Mouse (Mus musculus) forebrain, embryonic 14.5 days (tissue): ENCODE data around the gene Pitpnm1. TPM values are rescaled to one million over a fixed set of nuclear protein-coding genes. Genes with fewer than 3 reads are reported as not detected.

Source experiments
- ATAC-seq: fragments of 200-750 bp; cut with Nextera tagmentation; 2 replicates; pipeline ENCODE4 v1.8.0; 2017; ENCODE audit warnings: mild to moderate bottlenecking, moderate library complexity
- DNase-seq: peaks from one replicate; pipeline ENCODE4 v3.0.0-alpha.2; 2015; ENCODE audit warnings: low spot score
- H3K27ac ChIP-seq: fragments of 300-500 bp; sonication (generic); 2 replicates; pipeline ENCODE4 v1.5.1; 2014; ENCODE audit warnings: low read depth, mild to moderate bottlenecking, control low read depth, low read length, moderate library complexity
- H3K27me3 ChIP-seq: fragments of 300-500 bp; sonication (generic); replicated peaks from 2 replicates; pipeline ENCODE4 v1.6.1; 2014; ENCODE audit warnings: low read length, control low read depth, mixed read lengths; ENCODE audit not compliant: control insufficient read depth, insufficient read depth
- H3K36me3 ChIP-seq: fragments of 300-500 bp; sonication (generic); 2 replicates; pipeline ENCODE4 v1.6.1; 2014; ENCODE audit warnings: low read length, control low read depth; ENCODE audit not compliant: control insufficient read depth, insufficient read depth
- H3K4me1 ChIP-seq: fragments of 300-500 bp; sonication (generic); 2 replicates; pipeline ENCODE4 v1.6.1; 2014; ENCODE audit warnings: antibody characterized with exemption, low read length, control low read depth; ENCODE audit not compliant: control insufficient read depth, insufficient read depth
- H3K4me2 ChIP-seq: fragments of 300-500 bp; sonication (generic); 2 replicates; pipeline ENCODE4 v1.6.1; 2014; ENCODE audit warnings: mild to moderate bottlenecking, control low read depth, low read length
- H3K4me3 ChIP-seq: fragments of 300-500 bp; sonication (generic); 2 replicates; pipeline ENCODE4 v1.5.1; 2014; ENCODE audit warnings: low read depth, low read length, control low read depth
- H3K9ac ChIP-seq: fragments of 300-500 bp; sonication (generic); 2 replicates; pipeline ENCODE4 v1.6.1; 2014; ENCODE audit warnings: mild to moderate bottlenecking, low read length, control low read depth, moderate library complexity
- H3K9me3 ChIP-seq: fragments of 300-500 bp; sonication (generic); replicated peaks from 2 replicates; pipeline ENCODE4 v1.6.1; 2016; ENCODE audit warnings: low read length, control low read depth, mixed read lengths; ENCODE audit not compliant: control insufficient read depth
- WGBS: fragments of 180-500 bp; shearing (Covaris S2); extraction: QIAGEN DNeasy Blood & Tissue Kit; methylation state at CpG from one replicate; pipeline ENCODE4 v1.1.7; 2014; 5-methylcytosine and 5-hydroxymethylcytosine counted together
- polyA plus RNA-seq: library from polyadenylated mRNA; unstranded; fragments of >200 nt; fragmentation: Nextera tagmentation; extraction: Ambion mirVana; gene quantifications from 2 replicates; pipeline ENCODE4 v1.2.1, GENCODE M21; 2014

Gene Pitpnm1
- polyA plus RNA-seq, 1 experiment from 2014 or later = 29.1 TPM

DNA sequence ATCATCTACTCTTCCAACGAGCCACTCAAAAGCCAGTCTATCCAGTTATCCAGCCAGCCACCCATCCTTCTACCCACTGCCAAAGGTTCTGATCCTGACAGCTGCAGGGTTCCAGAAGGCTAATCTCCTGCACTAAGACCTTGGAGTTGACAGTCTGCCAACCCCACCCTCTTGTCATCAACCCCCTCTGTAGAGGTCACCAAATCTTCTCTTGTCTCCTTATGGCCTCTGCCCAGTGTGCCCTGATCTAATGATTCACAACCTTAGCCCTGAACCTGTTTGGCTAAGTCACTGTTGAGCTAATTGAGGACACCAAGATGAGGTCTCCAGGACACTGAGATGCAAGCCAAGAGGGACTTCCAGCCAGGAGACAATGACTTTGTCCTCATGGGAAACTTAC lies 20.2 kb upstream of the Pitpnm1 start:
- Histone ChIP-seq H3K4me1 (no peaks in the 10 kb centered on the region), H3K36me3 (no peaks in the 10 kb centered on the region), H3K4me2 (no peak overlapping the region), H3K27me3 (no peaks in the 10 kb centered on the region), H3K27ac (no peak overlapping the region), H3K4me3 (no peak overlapping the region), H3K9ac (no peak overlapping the region), H3K9me3 (no peaks in the 10 kb centered on the region)
- ATAC-seq (no peak), DNase-seq (no peak)
- 82% methylated on average over 1 of the region's 1 CpGs for WGBS

DNA sequence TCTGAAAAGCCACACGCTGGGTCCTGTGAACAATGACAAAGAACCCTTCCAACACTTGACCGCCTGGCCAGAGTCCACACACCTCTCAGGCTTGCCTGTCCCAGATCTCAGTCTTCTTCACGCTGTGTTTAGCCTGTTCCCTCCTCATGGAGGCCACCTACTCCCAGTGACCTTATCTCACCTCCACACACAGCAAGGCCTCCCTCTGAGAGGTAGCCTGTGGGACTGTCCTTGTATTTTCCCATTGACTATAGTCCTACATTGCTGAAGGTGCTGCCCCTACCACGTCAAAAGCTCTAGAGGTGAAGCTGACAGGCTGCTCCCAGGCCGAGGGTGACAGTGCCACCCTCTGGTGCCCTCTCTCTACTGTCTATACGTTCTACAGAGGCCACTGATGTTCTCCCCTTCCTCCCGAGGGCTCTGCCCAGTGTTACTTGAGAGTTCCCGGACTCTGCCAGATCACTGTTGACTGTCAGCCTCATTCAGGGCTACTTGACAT lies 19.2 kb upstream of the Pitpnm1 start:
- H3K27me3 ChIP-seq = no peaks in the 10 kb centered on the region
- no peaks in the 10 kb centered on the region for H3K36me3 ChIP-seq
- 67% methylated on average over 8 of the region's 8 CpGs for WGBS
- no peak overlapping the region for H3K4me3 ChIP-seq
- ATAC-seq (no peak), DNase-seq (no peak)
- no peak overlapping the region for H3K27ac ChIP-seq
- H3K4me1 ChIP-seq = no peaks in the 10 kb centered on the region
- H3K4me2 ChIP-seq = no peak overlapping the region
- H3K9me3 ChIP-seq = no peaks in the 10 kb centered on the region
- H3K9ac ChIP-seq = no peak overlapping the region

GRCm38 (mm10) chr19:4081394-4081793 lies 18.4 kb upstream of the Pitpnm1 start, which contains the start of gene Cabp2:
Gene Cabp2, plus strand, starts transcription at chr19:4081578.
- WGBS = 60% methylated on average over 3 of the region's 3 CpGs
- Histone ChIP-seq H3K9ac (no peak within 1 kb of the TSS), H3K36me3 (no peaks in the 10 kb centered on the region), H3K4me3 (no peak within 1 kb of the TSS), H3K27me3 (no peaks in the 10 kb centered on the region), H3K4me1 (no peaks in the 10 kb centered on the region), H3K4me2 (no peak within 1 kb of the TSS), H3K27ac (no peak within 1 kb of the TSS), H3K9me3 (no peaks in the 10 kb centered on the region)
- ATAC-seq (no peak), DNase-seq (no peak)

GRCm38 (mm10) chr19:4082219-4082965 lies 17.4 kb upstream of the Pitpnm1 start:
- no peak overlapping the region for H3K4me3 ChIP-seq

GRCm38 (mm10) chr19:4083316-4083715 lies 16.5 kb upstream of the Pitpnm1 start:
- Histone ChIP-seq H3K4me3 (no peak overlapping the region), H3K9me3 (no peaks in the 10 kb centered on the region), H3K27ac (no peak overlapping the region), H3K4me1 (no peaks in the 10 kb centered on the region), H3K4me2 (no peak overlapping the region), H3K36me3 (no peaks in the 10 kb centered on the region), H3K9ac (no peak overlapping the region), H3K27me3 (no peaks in the 10 kb centered on the region)
- DNase-seq (no peak), ATAC-seq (no peak)
- WGBS = 63% methylated on average over 7 of the region's 7 CpGs

More at GRCm38 (mm10) chr19:4082219-4082965, 17.4 kb upstream of the Pitpnm1 start:
- H3K36me3 ChIP-seq = no peaks in the 10 kb centered on the region
- ATAC-seq (no peak), DNase-seq (no peak)
- no peak overlapping the region for H3K27ac ChIP-seq
- no peak overlapping the region for H3K4me2 ChIP-seq
- H3K27me3 ChIP-seq = no peaks in the 10 kb centered on the region
- no peak overlapping the region for H3K9ac ChIP-seq
- no peaks in the 10 kb centered on the region for H3K9me3 ChIP-seq
- WGBS = 81% methylated on average over 11 of the region's 11 CpGs
- H3K4me1 ChIP-seq = no peaks in the 10 kb centered on the region

GRCm38 (mm10) chr19:4083826-4084225 lies 16.0 kb upstream of the Pitpnm1 start:
- Histone ChIP-seq H3K9ac (no peak overlapping the region), H3K36me3 (no peaks in the 10 kb centered on the region), H3K27ac (no peak overlapping the region), H3K4me2 (no peak overlapping the region), H3K4me3 (no peak overlapping the region), H3K27me3 (no peaks in the 10 kb centered on the region), H3K9me3 (no peaks in the 10 kb centered on the region), H3K4me1 (no peaks in the 10 kb centered on the region)
- 31% methylated on average over 7 of the region's 8 CpGs for WGBS
- no peak for DNase-seq
- no peak for ATAC-seq

DNA sequence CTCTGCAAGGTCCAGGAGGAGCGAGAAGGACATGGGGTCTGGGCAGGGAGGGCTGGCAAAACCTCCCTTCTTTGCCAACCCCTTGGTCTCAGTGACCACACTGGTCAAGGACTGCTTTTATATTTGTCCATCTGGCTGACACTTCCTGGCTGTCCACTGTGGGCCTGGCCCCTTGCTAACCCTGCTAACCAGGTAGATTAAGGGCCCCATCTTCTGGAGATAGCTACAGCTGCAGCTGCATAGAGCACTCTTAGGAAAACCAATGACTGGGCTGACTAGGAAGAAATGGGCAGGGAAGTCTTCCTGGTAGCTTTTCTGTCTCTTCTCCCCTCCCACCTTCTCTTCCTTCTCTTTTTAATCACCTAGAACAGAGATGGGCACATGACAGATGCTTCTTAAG lies 14.8 kb upstream of the Pitpnm1 start:
- H3K4me2 ChIP-seq = no peak overlapping the region
- H3K4me1 ChIP-seq = no peaks in the 10 kb centered on the region
- H3K9me3 ChIP-seq = no peaks in the 10 kb centered on the region
- H3K36me3 ChIP-seq = no peaks in the 10 kb centered on the region
- DNase-seq (no peak), ATAC-seq (no peak)
- H3K4me3 ChIP-seq = no peak overlapping the region
- 75% methylated on average over 1 of the region's 1 CpGs for WGBS
- H3K27me3 ChIP-seq = no peaks in the 10 kb centered on the region
- H3K27ac ChIP-seq = no peak overlapping the region
- H3K9ac ChIP-seq = no peak overlapping the region

DNA sequence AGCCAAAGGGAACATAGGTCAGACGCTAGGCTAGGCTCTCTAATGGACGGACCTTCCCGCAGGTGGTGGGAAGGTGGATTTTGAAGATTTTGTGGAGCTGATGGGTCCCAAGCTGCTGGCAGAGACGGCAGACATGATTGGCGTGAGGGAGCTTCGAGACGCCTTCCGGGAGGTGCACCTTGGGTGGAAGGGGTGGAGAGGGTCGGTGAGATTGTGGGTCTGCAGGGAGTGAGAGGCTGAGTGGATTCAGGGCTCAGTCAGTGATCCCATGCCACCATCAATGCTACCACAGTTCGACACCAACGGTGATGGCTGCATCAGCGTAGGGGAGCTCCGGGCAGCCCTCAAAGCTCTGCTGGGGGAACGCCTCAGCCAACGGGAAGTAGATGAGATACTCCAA lies 13.6 kb upstream of the Pitpnm1 start:
- Histone ChIP-seq H3K4me2 (no peak overlapping the region), H3K4me3 (no peak overlapping the region), H3K9me3 (no peaks in the 10 kb centered on the region), H3K9ac (no peak overlapping the region), H3K27ac (no peak overlapping the region), H3K4me1 (no peaks in the 10 kb centered on the region), H3K27me3 (no peaks in the 10 kb centered on the region), H3K36me3 (no peaks in the 10 kb centered on the region)
- DNase-seq (no peak), ATAC-seq (no peak)
- WGBS = 91% methylated on average over 15 of the region's 15 CpGs

GRCm38 (mm10) chr19:4087090-4087489 lies 12.7 kb upstream of the Pitpnm1 start:
- 84% methylated on average over 5 of the region's 5 CpGs for WGBS

More at GRCm38 (mm10) chr19:4087090-4087489, 12.7 kb upstream of the Pitpnm1 start:
- DNase-seq (no peak), ATAC-seq (no peak)
- Histone ChIP-seq H3K4me1 (no peaks in the 10 kb centered on the region), H3K4me2 (no peak overlapping the region), H3K27ac (no peak overlapping the region), H3K9ac (no peak overlapping the region), H3K4me3 (no peak overlapping the region), H3K9me3 (no peaks in the 10 kb centered on the region), H3K27me3 (no peaks in the 10 kb centered on the region), H3K36me3 (no peaks in the 10 kb centered on the region)
